Mouse (Mus musculus): ENCODE data around the gene Gpx3. TPM values are rescaled to one million over a fixed set of nuclear protein-coding genes. Genes with fewer than 3 reads are reported as not detected.
A peak's percentile ranks its signal among the peaks of the same experiment; 100 is the strongest.

The Gpx3 gene
- polyA plus RNA-seq, 1 experiment from 2014 or later = 89.8 TPM

DNA sequence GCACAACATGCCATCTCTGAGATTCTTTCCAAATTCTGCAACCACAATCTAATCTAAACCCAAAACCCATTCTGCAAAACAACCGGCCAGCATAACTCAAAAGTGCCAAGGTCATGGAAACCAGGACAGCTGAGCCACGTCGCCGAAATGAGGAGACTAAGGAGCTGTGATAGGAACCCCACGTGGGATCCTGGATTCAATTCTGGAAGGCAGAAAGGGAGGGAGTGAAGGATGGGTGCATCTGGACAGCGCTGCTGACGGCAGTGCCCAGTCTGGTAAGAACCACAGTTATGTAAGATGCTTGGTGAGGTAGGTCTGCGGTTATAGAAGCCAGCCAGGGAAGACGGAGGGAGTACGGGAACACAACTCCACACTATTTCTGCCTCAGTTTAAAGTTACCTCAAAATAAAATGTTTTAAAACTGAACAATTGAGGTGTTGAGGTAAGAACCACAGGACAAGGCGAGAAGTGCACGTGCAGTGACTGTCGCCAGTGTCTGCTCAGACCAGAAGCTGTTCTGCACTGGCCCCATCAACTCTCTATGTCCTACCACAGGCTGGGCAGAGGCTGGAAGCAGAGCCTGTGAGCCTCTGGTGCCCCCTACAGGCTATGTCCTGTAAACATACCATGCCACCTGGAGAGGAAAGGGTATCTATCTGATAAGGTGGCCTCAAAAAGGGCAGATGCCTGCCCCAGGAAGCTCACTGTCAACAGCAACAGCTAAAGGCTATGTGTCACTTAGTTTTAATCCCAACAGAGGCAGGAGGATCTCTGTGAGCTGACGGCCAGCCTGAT, 25.3 kb downstream of the Gpx3 start:
- H3K27ac ChIP-seq (replicated peaks; ENCODE audit: low read depth, low read length) = no peak overlapping the region
- H3K27me3 ChIP-seq (replicated peaks; ENCODE audit: control insufficient read depth, insufficient read depth, low read length) = no peaks in the 10 kb centered on the region
- ATAC-seq (ENCODE audit: low read depth) (no peak; the same call in 1 of the 2 replicates), DNase-seq (ENCODE audit: low spot score) (peak; percentile 56)
- peaks cover 85% of the 10 kb centered on the region for H3K36me3 ChIP-seq (ENCODE audit: control insufficient read depth, insufficient read depth, low read length)
- no peak overlapping the region for H3K9ac ChIP-seq (ENCODE audit: low read depth, low read length)
- H3K4me2 ChIP-seq (ENCODE audit: low read depth, low read length) = no peak overlapping the region
- H3K4me1 ChIP-seq (ENCODE audit: control insufficient read depth, insufficient read depth, low read length) = no peaks in the 10 kb centered on the region
- 78% methylated on average over 14 of the region's 14 CpGs for WGBS
- H3K9me3 ChIP-seq (ENCODE audit: control insufficient read depth, low read length) = no peaks in the 10 kb centered on the region
- no peak overlapping the region for H3K4me3 ChIP-seq (ENCODE audit: low read depth, low read length)

DNA sequence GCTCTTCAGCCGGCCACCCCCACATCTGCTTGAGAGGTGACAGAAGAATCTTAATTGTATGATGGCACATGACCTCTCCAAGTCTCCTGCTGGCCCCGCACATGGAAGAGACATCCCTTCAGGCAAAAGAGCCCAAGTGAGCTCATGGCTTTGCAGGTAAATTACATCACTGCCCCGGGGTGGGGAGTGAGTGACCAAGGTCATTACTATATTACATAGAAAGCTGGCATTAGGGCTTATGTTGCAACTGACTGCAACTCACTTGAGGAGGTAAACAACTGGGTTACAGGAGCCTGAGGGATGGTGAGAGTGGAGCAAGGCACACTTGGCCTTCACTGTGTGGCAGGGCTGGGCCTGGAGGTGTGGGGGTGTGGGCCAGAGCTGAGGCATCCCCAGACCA, 26.0 kb downstream of the Gpx3 start:
- peaks cover 83% of the 10 kb centered on the region for H3K36me3 ChIP-seq (ENCODE audit: control insufficient read depth, insufficient read depth, low read length)
- H3K9me3 ChIP-seq (ENCODE audit: control insufficient read depth, low read length) = no peaks in the 10 kb centered on the region
- no peaks in the 10 kb centered on the region for H3K4me1 ChIP-seq (ENCODE audit: control insufficient read depth, insufficient read depth, low read length)
- H3K4me2 ChIP-seq (ENCODE audit: low read depth, low read length) = no peak overlapping the region
- H3K27me3 ChIP-seq (replicated peaks; ENCODE audit: control insufficient read depth, insufficient read depth, low read length) = no peaks in the 10 kb centered on the region
- no peak overlapping the region for H3K4me3 ChIP-seq (ENCODE audit: low read depth, low read length)
- no peak overlapping the region for H3K27ac ChIP-seq (replicated peaks; ENCODE audit: low read depth, low read length)
- H3K9ac ChIP-seq (ENCODE audit: low read depth, low read length) = no peak overlapping the region
- ATAC-seq (ENCODE audit: low read depth) (no peak), DNase-seq (ENCODE audit: low spot score) (no peak)
- 87% methylated on average over 3 of the region's 3 CpGs for WGBS

DNA sequence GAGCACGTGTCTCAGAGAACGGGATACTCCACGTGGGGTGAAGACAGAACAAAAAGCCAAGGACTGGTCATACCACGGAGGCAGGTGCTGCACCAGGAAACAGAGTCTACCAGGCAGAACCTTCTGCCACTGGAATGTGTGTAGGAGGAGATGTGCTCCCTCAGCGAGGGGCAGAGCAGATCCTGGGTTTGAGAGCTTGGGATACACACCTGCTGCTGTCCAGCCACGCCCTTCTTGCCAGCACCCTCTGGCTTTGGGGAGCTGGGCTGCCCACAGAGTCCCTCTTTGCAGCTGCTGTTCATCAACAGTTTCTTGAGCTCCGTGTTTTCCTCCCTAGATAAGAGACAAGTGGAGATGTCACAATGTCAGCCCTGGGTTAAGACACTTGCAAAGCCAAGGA, 26.6 kb downstream of the Gpx3 start:
- Histone ChIP-seq H3K4me3 (ENCODE audit: low read depth, low read length) (no peak overlapping the region), H3K9ac (ENCODE audit: low read depth, low read length) (no peak overlapping the region), H3K27me3 (replicated peaks; ENCODE audit: control insufficient read depth, insufficient read depth, low read length) (no peaks in the 10 kb centered on the region), H3K9me3 (ENCODE audit: control insufficient read depth, low read length) (no peaks in the 10 kb centered on the region), H3K4me2 (ENCODE audit: low read depth, low read length) (no peak overlapping the region), H3K36me3 (ENCODE audit: control insufficient read depth, insufficient read depth, low read length) (peaks cover 83% of the 10 kb centered on the region), H3K27ac (replicated peaks; ENCODE audit: low read depth, low read length) (no peak overlapping the region), H3K4me1 (ENCODE audit: control insufficient read depth, insufficient read depth, low read length) (no peaks in the 10 kb centered on the region)
- ATAC-seq (ENCODE audit: low read depth) (no peak), DNase-seq (ENCODE audit: low spot score) (no peak)
- WGBS = 85% methylated on average over 7 of the region's 7 CpGs

DNA sequence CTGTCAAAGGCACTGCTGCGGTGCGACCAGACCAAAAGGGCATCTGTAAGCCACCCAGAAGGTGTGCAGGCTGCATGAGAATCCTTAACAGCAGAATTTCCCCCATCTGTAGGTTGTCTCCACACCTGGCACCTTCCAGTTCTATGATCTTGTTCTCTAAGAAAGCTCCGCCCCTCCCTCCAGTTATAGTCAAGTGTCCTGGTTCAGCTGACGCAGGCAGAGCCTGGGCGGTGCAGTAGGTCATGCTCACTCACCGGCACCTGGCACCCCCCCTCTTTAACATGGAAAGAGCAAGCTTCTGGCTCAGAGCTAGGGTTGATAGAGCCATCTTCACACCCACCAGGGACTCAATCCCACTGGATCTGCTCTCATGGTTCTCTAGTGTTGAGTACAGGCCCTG, 27.0 kb downstream of the Gpx3 start:
- ATAC-seq (ENCODE audit: low read depth) (no peak), DNase-seq (ENCODE audit: low spot score) (no peak)
- Histone ChIP-seq H3K36me3 (ENCODE audit: control insufficient read depth, insufficient read depth, low read length) (peaks cover 83% of the 10 kb centered on the region), H3K4me2 (ENCODE audit: low read depth, low read length) (no peak overlapping the region), H3K27me3 (replicated peaks; ENCODE audit: control insufficient read depth, insufficient read depth, low read length) (no peaks in the 10 kb centered on the region), H3K9me3 (ENCODE audit: control insufficient read depth, low read length) (no peaks in the 10 kb centered on the region), H3K27ac (replicated peaks; ENCODE audit: low read depth, low read length) (no peak overlapping the region), H3K4me3 (ENCODE audit: low read depth, low read length) (no peak overlapping the region), H3K4me1 (ENCODE audit: control insufficient read depth, insufficient read depth, low read length) (no peaks in the 10 kb centered on the region), H3K9ac (ENCODE audit: low read depth, low read length) (no peak overlapping the region)
- 94% methylated on average over 6 of the region's 6 CpGs for WGBS

DNA sequence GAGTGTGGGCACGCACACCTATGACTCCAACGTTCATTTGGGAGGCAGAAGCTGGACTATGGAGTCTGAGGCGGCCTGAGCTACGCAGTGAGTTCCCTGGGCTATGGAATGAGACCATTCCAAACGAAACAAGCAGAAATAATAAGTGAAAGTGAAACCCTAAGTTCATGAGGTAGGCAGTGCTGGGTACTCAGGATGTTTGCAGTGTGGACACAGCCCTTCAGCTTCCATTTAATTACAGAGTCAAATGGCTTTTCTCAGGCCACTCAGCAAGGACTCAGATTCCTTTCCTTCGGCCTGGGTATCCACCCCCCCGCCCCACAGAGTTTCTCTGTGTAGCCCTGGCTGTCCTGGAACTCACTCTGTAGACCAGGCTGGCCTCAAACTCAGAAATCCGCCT, 27.5 kb downstream of the Gpx3 start:
- ATAC-seq (ENCODE audit: low read depth) (no peak), DNase-seq (ENCODE audit: low spot score) (no peak)
- Histone ChIP-seq H3K4me3 (ENCODE audit: low read depth, low read length) (no peak overlapping the region), H3K27me3 (replicated peaks; ENCODE audit: control insufficient read depth, insufficient read depth, low read length) (no peaks in the 10 kb centered on the region), H3K4me1 (ENCODE audit: control insufficient read depth, insufficient read depth, low read length) (no peaks in the 10 kb centered on the region), H3K4me2 (ENCODE audit: low read depth, low read length) (no peak overlapping the region), H3K9me3 (ENCODE audit: control insufficient read depth, low read length) (no peaks in the 10 kb centered on the region), H3K27ac (replicated peaks; ENCODE audit: low read depth, low read length) (no peak overlapping the region), H3K9ac (ENCODE audit: low read depth, low read length) (no peak overlapping the region), H3K36me3 (ENCODE audit: control insufficient read depth, insufficient read depth, low read length) (peaks cover 83% of the 10 kb centered on the region)
- WGBS = 87% methylated on average over 8 of the region's 8 CpGs

DNA sequence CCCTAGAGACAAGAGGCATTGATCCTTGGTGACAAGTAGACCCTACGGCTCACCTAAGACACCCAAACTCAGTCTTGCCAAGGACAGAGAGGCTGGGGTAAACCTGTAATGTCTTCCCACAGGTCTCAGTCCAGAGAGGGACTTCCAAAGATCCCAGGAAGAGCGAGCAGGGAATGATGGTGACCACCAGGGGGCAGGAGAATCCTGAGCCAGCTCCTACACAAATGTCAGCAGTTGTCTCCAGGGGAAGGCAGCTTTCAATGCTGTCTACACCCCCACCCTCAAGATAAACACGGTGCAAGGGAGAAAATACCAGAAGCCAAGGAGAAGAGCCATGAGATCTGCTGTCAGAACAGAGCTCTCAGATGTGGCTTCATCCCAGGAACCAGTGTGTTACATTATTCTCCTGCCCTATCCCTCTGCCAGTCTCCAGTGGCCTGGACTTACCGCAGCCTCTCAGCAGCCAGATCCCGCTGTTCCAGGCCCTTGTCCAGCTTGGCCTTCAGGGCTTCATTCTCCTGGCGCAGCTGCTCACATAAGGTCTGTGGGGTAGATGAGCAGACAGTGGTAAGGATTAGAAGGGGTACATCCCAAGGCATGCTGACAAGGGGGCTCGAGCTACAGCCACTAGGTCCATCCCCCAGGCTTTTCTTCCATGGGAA, 28.2 kb downstream of the Gpx3 start:
- Histone ChIP-seq H3K27me3 (replicated peaks; ENCODE audit: control insufficient read depth, insufficient read depth, low read length) (no peaks in the 10 kb centered on the region), H3K27ac (replicated peaks; ENCODE audit: low read depth, low read length) (no peak overlapping the region), H3K4me3 (ENCODE audit: low read depth, low read length) (no peak overlapping the region), H3K9ac (ENCODE audit: low read depth, low read length) (no peak overlapping the region), H3K4me2 (ENCODE audit: low read depth, low read length) (no peak overlapping the region), H3K4me1 (ENCODE audit: control insufficient read depth, insufficient read depth, low read length) (no peaks in the 10 kb centered on the region), H3K9me3 (ENCODE audit: control insufficient read depth, low read length) (no peaks in the 10 kb centered on the region), H3K36me3 (ENCODE audit: control insufficient read depth, insufficient read depth, low read length) (peaks cover 77% of the 10 kb centered on the region)
- WGBS = 70% methylated on average over 7 of the region's 7 CpGs
- ATAC-seq (ENCODE audit: low read depth) (no peak), DNase-seq (ENCODE audit: low spot score) (peak; percentile 47)

DNA sequence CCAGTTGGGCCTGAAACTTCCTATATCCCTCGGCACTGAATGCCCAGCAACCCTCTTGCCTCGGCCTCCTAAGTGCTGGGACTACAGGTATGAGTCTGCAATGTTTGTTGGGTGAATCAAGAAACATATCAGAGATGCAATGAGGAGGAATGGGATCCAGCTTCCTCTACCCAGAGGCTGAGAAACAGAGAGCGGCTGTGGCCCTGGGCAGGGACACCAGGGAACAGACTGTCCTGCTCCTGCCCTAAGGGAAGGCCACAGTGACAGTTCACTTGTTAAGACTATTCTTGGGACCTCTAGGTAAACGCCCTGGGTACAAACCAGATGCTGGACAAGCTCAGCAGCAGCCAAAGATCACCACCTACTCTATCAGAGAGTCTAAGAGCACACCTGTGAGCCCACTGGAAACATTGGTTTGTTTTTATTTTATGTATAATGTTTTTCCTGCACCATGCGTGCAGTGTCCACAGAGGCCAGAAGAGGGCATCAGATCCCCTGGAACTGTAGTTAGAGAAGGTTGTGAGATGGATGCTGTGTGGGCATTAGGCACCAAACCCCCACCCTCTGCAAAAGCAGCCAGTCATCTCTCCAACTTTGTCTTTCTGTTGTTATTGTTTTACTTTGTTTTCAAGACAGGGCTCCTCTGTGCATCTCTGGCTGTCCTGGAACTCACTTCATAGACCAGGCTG, 29.3 kb downstream of the Gpx3 start:
- Histone ChIP-seq H3K4me2 (ENCODE audit: low read depth, low read length) (no peak overlapping the region), H3K4me3 (ENCODE audit: low read depth, low read length) (no peak overlapping the region), H3K27ac (replicated peaks; ENCODE audit: low read depth, low read length) (no peak overlapping the region), H3K36me3 (ENCODE audit: control insufficient read depth, insufficient read depth, low read length) (peaks cover 72% of the 10 kb centered on the region), H3K27me3 (replicated peaks; ENCODE audit: control insufficient read depth, insufficient read depth, low read length) (no peaks in the 10 kb centered on the region), H3K4me1 (ENCODE audit: control insufficient read depth, insufficient read depth, low read length) (no peaks in the 10 kb centered on the region), H3K9me3 (ENCODE audit: control insufficient read depth, low read length) (no peaks in the 10 kb centered on the region), H3K9ac (ENCODE audit: low read depth, low read length) (no peak overlapping the region)
- WGBS = 60% methylated on average over 5 of the region's 5 CpGs
- no peak for DNase-seq (ENCODE audit: low spot score)
- ATAC-seq (ENCODE audit: low read depth) = no peak

DNA sequence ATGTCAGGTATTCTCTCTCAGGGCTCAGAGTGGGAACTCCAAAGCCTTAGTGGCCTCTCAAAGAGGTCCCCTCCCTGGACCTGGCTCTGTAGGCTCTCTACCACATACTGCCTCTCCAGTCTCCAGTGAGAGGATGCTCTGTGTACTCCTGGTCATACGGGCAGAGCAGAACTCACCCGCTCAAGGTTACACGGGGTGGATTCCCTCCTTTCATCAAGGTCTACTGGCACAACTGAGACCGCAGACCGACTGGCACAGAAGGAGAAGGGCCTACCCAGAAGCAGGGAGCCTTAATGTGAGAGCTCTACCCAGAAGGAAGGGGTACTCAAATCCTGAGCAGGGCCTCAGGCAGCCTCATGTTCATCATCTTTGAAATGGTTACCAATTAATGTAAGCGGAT, 30.3 kb downstream of the Gpx3 start:
- 90% methylated on average over 6 of the region's 6 CpGs for WGBS
- Histone ChIP-seq H3K36me3 (ENCODE audit: control insufficient read depth, insufficient read depth, low read length) (peaks cover 69% of the 10 kb centered on the region), H3K4me2 (ENCODE audit: low read depth, low read length) (no peak overlapping the region), H3K4me1 (ENCODE audit: control insufficient read depth, insufficient read depth, low read length) (no peaks in the 10 kb centered on the region), H3K4me3 (ENCODE audit: low read depth, low read length) (no peak overlapping the region), H3K27me3 (replicated peaks; ENCODE audit: control insufficient read depth, insufficient read depth, low read length) (no peaks in the 10 kb centered on the region), H3K9ac (ENCODE audit: low read depth, low read length) (no peak overlapping the region), H3K27ac (replicated peaks; ENCODE audit: low read depth, low read length) (no peak overlapping the region), H3K9me3 (ENCODE audit: control insufficient read depth, low read length) (no peaks in the 10 kb centered on the region)
- DNase-seq (ENCODE audit: low spot score) = no peak
- no peak for ATAC-seq (ENCODE audit: low read depth)

Data from embryonic facial prominence, embryonic 14.5 days (tissue).